Mouse (Mus musculus) heart, embryonic 16.5 days (tissue): Measurements from ENCODE around the gene P2rx6. TPM values are rescaled to one million over a fixed set of nuclear protein-coding genes. Genes with fewer than 3 reads are reported as not detected.

Experiments used
- polyA plus RNA-seq: library from polyadenylated mRNA; unstranded; fragments of >200 nt; fragmentation: Nextera tagmentation; extraction: Ambion mirVana; gene quantifications from 2 replicates; pipeline ENCODE4 v1.2.1, GENCODE M21; 2015

Gene P2rx6
- polyA plus RNA-seq, 1 experiment from 2014 or later: 0.58 TPM

Other genes with a start within 250 kb of the P2rx6 start
- 0.66 and 0.67 TPM in 2 replicates for gene Serpind1, start 230.5 kb upstream of the P2rx6 start, polyA plus RNA-seq
- 11.6 and 12.9 TPM in 2 replicates for gene Snap29, start 155.9 kb upstream of the P2rx6 start, polyA plus RNA-seq
- gene Pi4ka, start 155.6 kb upstream of the P2rx6 start, polyA plus RNA-seq: 30.8 and 31.7 TPM in 2 replicates
- 43.2 and 52.2 TPM in 2 replicates for gene Crkl, start 109.9 kb upstream of the P2rx6 start, polyA plus RNA-seq
- gene Aifm3, start 72.3 kb upstream of the P2rx6 start, polyA plus RNA-seq: 1.5 TPM in 2 replicates
- 51.8 and 59.2 TPM in 2 replicates for gene Lztr1, start 53.2 kb upstream of the P2rx6 start, polyA plus RNA-seq
- 37.2 and 38.6 TPM in 2 replicates for gene Thap7, start 30.7 kb upstream of the P2rx6 start, polyA plus RNA-seq
- 0.58 and 0.60 TPM in 2 replicates for gene Lrrc74b, start 638 bp upstream of the P2rx6 start, polyA plus RNA-seq
- 10.5 and 12.3 TPM in 2 replicates for gene Slc7a4, start 21.3 kb downstream of the P2rx6 start, polyA plus RNA-seq
- gene Smpd4, start 57.5 kb downstream of the P2rx6 start, polyA plus RNA-seq: 22.8 TPM in 2 replicates
- 3.4 and 4.3 TPM in 2 replicates for gene Ccdc74a, start 84.6 kb downstream of the P2rx6 start, polyA plus RNA-seq
- 32.3 and 35.9 TPM in 2 replicates for gene Med15, start 171.0 kb downstream of the P2rx6 start, polyA plus RNA-seq
- gene Klhl22, start 197.7 kb downstream of the P2rx6 start, polyA plus RNA-seq: 36.4 and 39.6 TPM in 2 replicates
- 4.3 and 5.5 TPM in 2 replicates for gene Scarf2, start 235.4 kb downstream of the P2rx6 start, polyA plus RNA-seq